Mouse (Mus musculus): Measurements from ENCODE around the gene Selenot.
A peak's percentile ranks its signal among the peaks of the same experiment; 100 is the strongest.

Selenot gene

DNA sequence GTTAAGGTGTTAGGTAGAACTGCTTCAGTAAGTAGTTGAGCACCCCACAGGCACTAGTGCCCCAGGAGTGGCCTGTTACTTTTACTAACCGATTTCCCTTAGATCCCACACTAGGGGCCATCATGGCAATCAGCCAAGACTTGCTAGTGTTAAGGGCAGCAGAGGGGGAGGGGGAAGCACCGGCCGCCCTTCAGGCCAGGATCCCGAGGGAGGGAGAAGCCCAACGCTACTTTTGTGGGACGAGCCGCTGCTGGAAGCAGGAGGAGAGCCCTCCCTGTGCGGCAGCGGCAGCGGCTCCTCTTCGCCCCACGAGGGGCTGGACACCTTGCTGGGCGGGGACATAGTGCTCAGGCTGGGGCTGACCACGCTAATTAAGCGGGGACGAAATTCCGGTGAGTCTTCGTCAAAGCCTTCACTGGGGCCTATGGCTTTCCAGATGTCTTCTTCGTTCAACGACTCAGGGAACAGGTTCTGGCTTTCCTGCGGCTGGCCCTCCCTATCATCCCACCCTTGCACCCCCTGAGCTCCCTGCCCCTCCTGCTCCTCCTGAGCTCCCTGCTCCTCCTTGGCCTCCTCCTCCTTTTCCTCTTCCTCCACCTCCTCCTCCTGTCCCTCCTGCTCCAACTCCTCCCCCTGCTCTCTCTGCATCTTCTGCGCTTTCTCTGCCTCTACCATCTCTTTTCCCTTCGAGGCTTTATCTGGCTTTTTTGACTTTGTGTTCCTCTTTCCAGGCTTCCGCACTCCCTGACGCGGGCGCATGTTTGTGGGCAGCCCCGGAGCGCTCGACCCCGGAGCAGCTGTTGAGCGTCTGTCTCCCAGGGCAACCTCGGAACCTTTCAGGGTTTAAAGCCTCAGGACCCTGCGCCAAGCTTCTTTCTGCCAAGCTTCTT lies 60.2 kb downstream of the Selenot start, which contains the start of gene Erich6:
TSS of gene Erich6 (minus strand) at position 802 of the 890 bp plus-strand sequence.
- DNase-seq (ENCODE audit: inconsistent ontology term), result peak; percentile 54

Measured in Muller cell, postnatal 12 days (primary cell).